Comparison of ENCODE assay signal across 11 mouse cellular contexts in the genomic region with DNA sequence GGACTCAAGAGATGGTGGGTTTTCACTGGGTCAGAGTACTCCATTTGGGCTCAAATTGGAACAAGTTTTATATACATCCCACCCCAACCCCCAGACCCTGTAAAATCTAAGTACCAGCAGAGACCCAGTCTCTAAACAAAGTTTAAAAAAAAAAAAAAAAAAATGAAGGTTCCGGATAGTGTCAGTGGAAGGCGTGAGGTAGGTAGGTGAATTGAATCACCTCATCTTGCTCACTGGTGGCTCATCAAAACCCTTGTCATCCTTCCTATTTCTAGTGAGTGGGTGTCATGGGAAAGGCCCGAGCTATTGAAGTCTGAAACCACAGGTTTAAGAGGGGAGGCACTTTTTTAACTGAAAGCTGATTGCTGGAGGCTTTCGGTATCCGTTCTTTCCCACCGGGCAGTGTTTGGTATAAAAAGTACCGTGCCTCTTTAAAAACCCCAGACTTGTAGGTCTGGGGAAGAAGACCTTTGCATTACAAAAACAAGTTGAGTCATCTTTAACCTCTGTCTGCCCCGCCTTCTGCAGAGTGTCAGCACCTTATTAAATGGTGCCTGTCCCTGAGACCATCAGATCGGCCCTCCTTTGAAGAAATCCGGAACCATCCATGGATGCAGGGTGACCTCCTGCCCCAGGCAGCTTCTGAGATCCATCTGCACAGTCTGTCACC. TPM values are rescaled to one million over a fixed set of nuclear protein-coding genes. Genes with fewer than 3 reads are reported as not detected.
DNase-seq lines count a peak whose midpoint lies in the region; ATAC-seq and TF ChIP-seq lines count a peak whose summit lies in the region.
"Had no signal": no experiment of that assay in that cellular context is flagged by ENCODE, and none has a peak within 500 bp of the region (broad histone marks: within the 10 kb centered on the region; RNA-seq: fewer than 3 reads in every experiment).

No protein-coding gene starts in this region.

- no peak for TF ChIP-seq POLR2A in bone marrow, adult 2 months (IDR thresholded peaks at IDR 0.05; ENCODE audit: borderline replicate concordance, control insufficient read depth, low read depth, low read length)

- H3K4me3 ChIP-seq in bone marrow, adult 2 months (replicated peaks; ENCODE audit: control insufficient read depth, low read depth, low read length): peak overlapping the region; percentile 31

- TF ChIP-seq CTCF in bone marrow, adult 2 months (IDR thresholded peaks at IDR 0.05; ENCODE audit: control insufficient read depth, insufficient read depth, low read length): no peak

- DNase-seq in adrenal gland, postnatal 14 days: peak; percentile 23
- no peak for DNase-seq in adrenal gland, adult 2 months
- DNase-seq in kidney, postnatal 10 days: peak; percentile 19
- no peak for DNase-seq in kidney, postnatal 4 days
- no peak for DNase-seq in right cerebral cortex, postnatal 14 days

- WGBS in bone marrow, adult 2 months: 17% methylated on average over 10 of the region's 10 CpGs

- peak; percentile 12; the same call in 1 of the 2 replicates for ATAC-seq in monocyte, adult 5-6 weeks (replicated peaks; ENCODE audit: insufficient number of reproducible peaks, low FRiP score, low TSS enrichment, poor library complexity, severe bottlenecking)
- no peak for ATAC-seq in erythroid progenitor cell, adult 5-6 weeks (replicated peaks; ENCODE audit: low FRiP score, poor library complexity, severe bottlenecking)

- H3K27ac ChIP-seq in bone marrow, adult 2 months (ENCODE audit: control insufficient read depth, insufficient read depth, low read depth, low read length, poor library complexity): peak overlapping the region; percentile 72

- peaks cover 6% of the 10 kb centered on the region for H3K4me1 ChIP-seq in bone marrow, adult 2 months (ENCODE audit: control insufficient read depth, insufficient read depth, low read length)

RNA-seq across cellular contexts. Expression of a gene that starts 3.6 kb away (rescaled TPM):
- 104 and 129 TPM in 2 replicates for total RNA-seq in adrenal gland, postnatal 14 days (2021)
- total RNA-seq in adrenal gland, adult 2 months (2021): 100 to 1,000 TPM; 120 to 124 TPM
- polyA plus RNA-seq in adrenal gland, adult 2 months (2012; rRNA removed): 150 and 153 TPM in 2 replicates
- polyA plus RNA-seq in bone marrow, adult 2 months (2011; ENCODE audit: insufficient read depth, insufficient read length, low replicate concordance, missing spikeins): 172 and 208 TPM in 2 replicates
- 698 to 1,062 TPM (median 980 TPM) in 3 replicates for total RNA-seq in monocyte, adult 5-6 weeks (2017)
- 88.0 and 102 TPM in 2 replicates for total RNA-seq in erythroid progenitor cell, adult 5-6 weeks (2015; ENCODE audit: low replicate concordance)
- total RNA-seq in erythroid progenitor cell, adult 5-6 weeks (2017; ENCODE audit: low replicate concordance): 143 and 147 TPM in 2 replicates

RNA-seq across cellular contexts. Expression of a gene that starts 55.2 kb away (rescaled TPM):
- not detected in 2 replicates for total RNA-seq in adrenal gland, postnatal 14 days (2021)
- not detected for total RNA-seq in adrenal gland, adult 2 months (2021)
- not detected in 2 replicates for polyA plus RNA-seq in adrenal gland, adult 2 months (2012; rRNA removed)
- polyA plus RNA-seq in bone marrow, adult 2 months (2011; ENCODE audit: insufficient read depth, insufficient read length, low replicate concordance, missing spikeins): 0.65 TPM in 1 of 2 replicates, not detected in the other
- total RNA-seq in monocyte, adult 5-6 weeks (2017): not detected in 3 replicates
- total RNA-seq in erythroid progenitor cell, adult 5-6 weeks (2015; ENCODE audit: low replicate concordance): not detected in 2 replicates
- not detected in 2 replicates for total RNA-seq in erythroid progenitor cell, adult 5-6 weeks (2017; ENCODE audit: low replicate concordance)
- total RNA-seq: layer of hippocampus, postnatal 14 days; megakaryocyte-erythroid progenitor cell, adult 5-6 weeks had no signal
- polyA plus RNA-seq: frontal cortex, adult 2 months had no signal

RNA-seq across cellular contexts. Expression of a gene that starts 55.4 kb away (rescaled TPM):
- 23.7 and 24.6 TPM in 2 replicates for total RNA-seq in adrenal gland, postnatal 14 days (2021)
- 10 to 100 TPM; 24.2 to 30.5 TPM for total RNA-seq in adrenal gland, adult 2 months (2021)
- polyA plus RNA-seq in adrenal gland, adult 2 months (2012; rRNA removed): 25.7 and 30.6 TPM in 2 replicates
- 4.1 and 9.9 TPM in 2 replicates for polyA plus RNA-seq in bone marrow, adult 2 months (2011; ENCODE audit: insufficient read depth, insufficient read length, low replicate concordance, missing spikeins)
- 7.9 to 22.0 TPM (median 8.4 TPM) in 3 replicates for total RNA-seq in monocyte, adult 5-6 weeks (2017)
- 1.3 and 4.3 TPM in 2 replicates for total RNA-seq in erythroid progenitor cell, adult 5-6 weeks (2015; ENCODE audit: low replicate concordance)
- 3.1 and 3.2 TPM in 2 replicates for total RNA-seq in erythroid progenitor cell, adult 5-6 weeks (2017; ENCODE audit: low replicate concordance)

RNA-seq across cellular contexts. Expression of a gene that starts 58.0 kb away (rescaled TPM):
- total RNA-seq in adrenal gland, postnatal 14 days (2021): not detected in 2 replicates
- total RNA-seq in adrenal gland, adult 2 months (2021): not detected
- 0.88 and 1.6 TPM in 2 replicates for polyA plus RNA-seq in adrenal gland, adult 2 months (2012; rRNA removed)
- not detected in 2 replicates for polyA plus RNA-seq in bone marrow, adult 2 months (2011; ENCODE audit: insufficient read depth, insufficient read length, low replicate concordance, missing spikeins)
- not detected in 3 replicates for total RNA-seq in monocyte, adult 5-6 weeks (2017)
- total RNA-seq in erythroid progenitor cell, adult 5-6 weeks (2015; ENCODE audit: low replicate concordance): not detected in 2 replicates
- total RNA-seq in erythroid progenitor cell, adult 5-6 weeks (2017; ENCODE audit: low replicate concordance): not detected in 2 replicates
- total RNA-seq: layer of hippocampus, postnatal 14 days; megakaryocyte-erythroid progenitor cell, adult 5-6 weeks had no signal

Comparison
In these comparisons a context has a peak if more than half of its experiments do, and no peak if none do; other contexts are left out.
1. DNase-seq: peak in adrenal gland, postnatal 14 days (single experiment) and kidney, postnatal 10 days (single experiment); none in adrenal gland, adult 2 months (single experiment), kidney, postnatal 4 days (0 of 2) and right cerebral cortex, postnatal 14 days (single experiment).